Mouse (Mus musculus) retina, embryonic 14.5 days (tissue): Measurements from ENCODE around the gene Vars.
A peak's percentile ranks its signal among the peaks of the same experiment; 100 is the strongest.
"Not testable (repeated sequence)": the region's sequence is repeated elsewhere in the genome, so short reads cannot be mapped to it uniquely, and the experiment has no call there.

Experiments used
- DNase-seq: peaks from one replicate; pipeline ENCODE4 v3.0.0-alpha.2; 2015; ENCODE audit warnings: low spot score

The Vars gene

DNA sequence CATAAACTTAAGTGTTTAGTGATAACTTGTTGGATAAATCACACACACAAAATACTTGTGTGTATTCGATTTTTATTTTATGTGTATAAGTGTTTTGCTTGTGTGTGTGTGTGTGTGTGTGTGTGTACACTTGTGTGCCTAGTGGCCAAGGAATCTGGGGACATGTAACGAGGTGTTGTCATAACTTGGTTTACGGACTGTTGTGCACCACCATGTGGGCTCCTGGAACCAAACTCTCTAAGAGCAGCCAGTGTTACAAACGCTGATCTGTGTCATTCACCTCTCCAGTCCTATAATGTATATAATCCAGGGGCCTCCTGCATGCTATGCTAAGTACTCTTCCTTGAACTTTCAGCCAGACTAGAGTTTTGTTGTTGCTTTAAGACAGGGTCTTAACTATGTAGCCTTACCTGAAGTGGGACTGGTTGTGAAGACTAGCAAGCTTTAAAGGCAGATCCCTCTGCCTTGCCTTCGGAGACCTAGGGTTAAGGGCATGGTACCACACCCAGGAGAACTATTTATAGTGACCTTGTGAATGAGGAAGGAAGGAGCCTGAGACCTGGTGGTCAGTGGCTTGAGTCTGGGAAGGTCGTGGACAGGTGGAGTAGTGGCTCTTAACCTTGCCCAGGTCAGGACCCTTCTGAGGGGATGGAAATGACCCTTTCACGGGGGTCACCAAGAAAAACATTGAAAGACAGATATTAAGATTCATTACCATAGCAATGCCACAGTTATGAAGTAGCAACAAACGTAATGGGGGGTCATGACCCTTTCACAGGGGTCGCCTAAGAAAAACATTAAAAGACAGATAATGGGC lies 2.4 kb downstream of the Vars start:
- DNase-seq, result no peak

GRCm38 (mm10) chr17:35004075-35004717 lies 3.4 kb downstream of the Vars start:
- DNase-seq, result no peak

DNA sequence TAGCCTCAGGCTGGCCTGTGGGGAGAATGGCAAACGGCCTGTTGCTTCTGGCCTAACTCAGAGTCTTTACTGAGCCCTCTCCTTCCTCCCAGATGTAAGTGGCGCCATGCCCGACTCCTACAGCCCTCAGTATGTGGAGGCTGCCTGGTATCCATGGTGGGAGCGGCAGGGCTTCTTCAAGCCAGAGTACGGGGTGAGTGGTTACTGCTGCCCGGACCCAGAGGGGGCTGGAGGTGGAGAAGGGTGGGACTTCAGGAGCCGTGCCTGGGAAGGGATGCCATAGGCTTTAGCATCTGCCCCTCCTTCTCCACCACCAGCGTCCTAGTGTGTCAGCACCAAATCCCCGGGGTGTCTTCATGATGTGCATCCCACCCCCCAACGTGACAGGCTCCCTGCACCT lies 4.4 kb downstream of the Vars start:
- no peak for DNase-seq

DNA sequence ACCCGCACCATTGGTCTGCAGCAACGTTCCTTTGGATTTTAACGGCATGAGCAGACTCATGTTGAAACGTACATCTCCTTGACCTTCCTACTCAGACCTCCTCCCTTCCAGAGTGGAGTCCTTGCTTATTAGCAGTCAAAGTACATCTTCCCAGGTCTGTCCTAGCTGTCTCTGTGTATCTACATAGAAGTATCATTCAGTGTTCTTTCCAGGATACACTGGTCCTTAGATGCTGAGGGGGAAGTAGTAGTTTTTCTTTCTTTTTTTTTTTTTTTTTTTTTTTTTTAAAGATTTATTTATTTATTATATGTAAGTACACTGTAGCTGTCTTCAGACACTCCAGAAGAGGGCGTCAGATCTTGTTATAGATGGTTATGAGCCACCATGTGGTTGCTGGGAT lies 5.1 kb downstream of the Vars start:
- not testable (repeated sequence) for DNase-seq

GRCm38 (mm10) chr17:35007387-35007991 lies 6.7 kb downstream of the Vars start:
- no peak for DNase-seq

DNA sequence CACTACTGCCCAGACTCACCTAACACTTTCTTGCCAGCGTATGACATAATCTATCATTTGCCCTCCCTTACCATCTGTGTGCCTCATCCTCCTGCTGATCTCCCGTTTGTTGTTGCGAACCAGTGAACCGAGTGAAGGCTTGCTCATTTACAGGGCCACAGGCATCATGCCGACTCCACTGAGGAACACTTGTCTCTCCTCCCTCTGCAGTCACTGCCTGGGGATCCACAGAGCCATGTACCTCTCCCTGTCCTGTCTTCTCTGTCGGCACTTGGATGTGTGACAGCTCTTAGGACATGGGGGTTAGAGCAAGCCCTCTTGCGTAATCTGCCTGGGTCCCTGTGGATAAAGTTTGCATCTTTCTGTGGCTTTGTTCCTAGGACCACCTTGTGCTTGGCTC lies 8.8 kb downstream of the Vars start:
- DNase-seq, result no peak

DNA sequence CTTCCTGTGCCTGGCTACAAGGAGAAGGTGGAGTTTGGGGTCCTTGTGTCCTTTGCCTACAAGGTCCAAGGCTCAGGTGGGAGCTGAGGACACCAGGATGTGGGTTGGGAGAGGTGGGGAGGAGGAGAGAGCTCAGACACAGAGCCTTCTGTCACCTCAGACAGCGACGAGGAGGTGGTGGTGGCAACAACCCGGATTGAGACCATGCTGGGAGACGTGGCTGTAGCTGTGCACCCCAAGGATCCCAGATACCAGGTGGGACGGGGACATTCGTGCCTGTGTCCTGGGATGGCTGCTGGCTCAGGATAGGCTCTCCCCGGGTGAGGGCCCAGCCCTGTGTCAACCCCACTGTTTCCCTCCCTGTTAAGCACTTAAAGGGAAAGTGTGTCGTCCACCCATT lies 10.7 kb downstream of the Vars start:
- DNase-seq, result no peak

GRCm38 (mm10) chr17:35012430-35012829 lies 11.6 kb downstream of the Vars start:
- no peak for DNase-seq

DNA sequence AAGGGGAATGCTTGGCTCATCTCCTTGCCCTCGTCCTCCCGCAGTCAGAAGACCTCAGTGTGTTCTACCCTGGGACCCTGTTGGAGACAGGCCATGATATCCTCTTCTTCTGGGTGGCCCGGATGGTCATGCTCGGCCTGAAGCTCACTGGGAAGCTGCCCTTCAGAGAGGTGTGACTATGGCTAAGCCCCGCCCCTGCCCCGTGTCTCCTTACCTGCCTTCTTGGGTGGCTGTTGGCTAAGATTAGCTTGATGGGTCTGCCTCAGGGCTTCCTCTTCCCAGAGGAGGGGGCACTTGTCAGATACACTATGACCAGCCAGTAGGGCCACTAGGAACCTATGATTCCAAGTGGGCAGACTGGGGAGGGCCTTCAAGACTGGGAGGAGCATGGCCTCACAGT lies 12.4 kb downstream of the Vars start:
- no peak for DNase-seq

DNA sequence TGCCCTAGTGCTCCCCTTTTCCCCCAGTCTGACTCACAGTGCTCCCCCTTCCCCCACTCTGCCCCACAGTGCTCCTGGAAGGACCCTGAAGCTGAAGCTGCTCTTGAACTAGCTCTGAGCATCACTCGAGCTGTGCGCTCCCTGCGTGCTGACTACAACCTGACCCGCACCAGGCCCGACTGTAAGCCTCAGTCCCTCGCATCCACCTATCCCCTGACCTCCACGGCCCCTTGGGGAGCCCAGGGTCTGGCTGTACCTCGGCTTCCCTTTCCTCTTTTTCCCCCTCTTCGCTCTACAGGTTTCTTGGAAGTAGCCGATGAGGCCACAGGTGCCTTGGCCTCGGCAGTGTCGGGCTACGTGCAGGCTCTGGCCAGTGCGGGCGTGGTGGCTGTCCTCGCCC lies 14.5 kb downstream of the Vars start:
- DNase-seq, result no peak

DNA sequence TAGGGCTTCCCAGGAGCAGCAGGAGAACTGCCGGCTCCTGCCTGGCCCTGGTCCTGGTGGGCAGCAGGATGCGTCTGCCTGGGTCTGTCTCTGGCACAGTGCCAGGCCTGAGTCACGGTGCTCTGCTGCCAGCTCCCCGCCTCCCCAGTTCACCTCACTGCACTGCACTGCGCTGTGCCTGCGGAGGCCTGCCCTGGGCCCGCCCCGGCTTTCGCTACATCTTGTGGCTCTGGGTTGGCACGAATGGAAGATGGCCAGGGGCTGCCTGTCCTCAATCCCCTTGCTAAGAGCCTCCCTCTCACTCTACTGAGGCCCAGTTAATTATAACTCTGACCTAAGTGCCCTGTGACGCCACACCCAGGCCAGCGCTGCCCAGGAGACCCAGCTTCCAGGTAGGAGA lies 15.6 kb downstream of the Vars start, which contains the start of gene Vwa7:
Gene Vwa7, plus strand, starts transcription at position 204 of the 400 bp plus-strand sequence.
- no peak for DNase-seq

DNA sequence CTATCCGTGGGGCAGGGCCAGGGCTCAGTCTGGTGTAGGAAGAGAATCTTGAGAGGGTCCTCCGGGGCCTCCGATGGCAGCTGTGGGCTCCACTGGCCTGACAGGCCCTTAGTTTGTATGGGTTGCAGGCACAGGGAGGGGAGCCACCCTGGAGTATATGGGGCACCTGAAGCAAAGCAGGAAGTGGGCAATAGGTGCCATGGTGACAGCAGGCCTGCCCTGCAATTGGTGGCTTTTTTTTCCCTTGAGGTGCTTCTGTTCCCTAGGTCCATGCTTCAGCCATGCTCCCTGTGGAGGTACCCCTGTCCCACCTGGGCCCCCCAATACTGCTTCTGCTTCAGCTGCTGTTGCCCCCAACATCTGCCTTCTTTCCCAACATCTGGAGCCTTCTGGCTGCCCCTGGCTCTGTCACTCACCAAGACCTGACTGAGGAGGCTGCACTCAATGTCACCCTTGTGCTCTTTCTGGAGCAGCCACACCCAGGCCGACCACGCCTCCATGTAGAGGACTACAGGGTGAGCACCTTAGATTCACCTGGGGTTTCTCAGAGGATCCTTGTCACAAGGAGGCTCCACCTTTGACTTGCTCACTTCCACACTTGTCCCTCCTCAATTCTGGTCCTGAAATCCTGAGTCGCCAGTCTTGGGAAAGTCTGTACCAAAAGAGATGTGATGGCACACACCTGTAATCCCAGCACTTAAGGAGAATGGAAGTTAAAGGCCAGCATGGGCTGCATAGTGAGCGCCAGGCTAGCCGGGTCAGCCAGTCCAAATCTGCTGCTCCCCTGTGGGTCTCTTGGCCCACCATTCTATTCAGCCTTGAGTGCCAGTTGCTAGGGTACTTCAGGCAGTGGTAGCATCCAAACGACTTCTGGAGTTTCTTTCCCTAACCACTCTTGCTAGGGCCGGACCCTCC lies 16.3 kb downstream of the Vars start:
- no peak for DNase-seq

DNA sequence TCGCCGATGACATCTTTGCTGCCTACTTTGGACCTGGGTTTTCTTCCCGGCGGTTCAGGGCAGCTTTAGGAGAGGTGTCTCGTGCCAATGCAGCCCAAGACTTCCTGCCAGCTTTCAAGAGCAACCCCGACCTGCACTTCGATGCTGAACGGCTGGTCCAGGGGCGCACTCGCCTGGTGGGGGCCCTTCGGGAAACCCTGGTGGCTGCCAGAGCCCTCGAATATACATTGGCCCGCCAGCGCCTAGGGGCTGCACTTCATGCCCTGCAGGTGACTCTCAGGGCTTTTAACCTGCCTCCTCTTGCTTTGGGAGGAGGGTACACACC lies 16.9 kb downstream of the Vars start:
- DNase-seq, result no peak

GRCm38 (mm10) chr17:35018171-35018570 lies 17.4 kb downstream of the Vars start:
- DNase-seq, result no peak

DNA sequence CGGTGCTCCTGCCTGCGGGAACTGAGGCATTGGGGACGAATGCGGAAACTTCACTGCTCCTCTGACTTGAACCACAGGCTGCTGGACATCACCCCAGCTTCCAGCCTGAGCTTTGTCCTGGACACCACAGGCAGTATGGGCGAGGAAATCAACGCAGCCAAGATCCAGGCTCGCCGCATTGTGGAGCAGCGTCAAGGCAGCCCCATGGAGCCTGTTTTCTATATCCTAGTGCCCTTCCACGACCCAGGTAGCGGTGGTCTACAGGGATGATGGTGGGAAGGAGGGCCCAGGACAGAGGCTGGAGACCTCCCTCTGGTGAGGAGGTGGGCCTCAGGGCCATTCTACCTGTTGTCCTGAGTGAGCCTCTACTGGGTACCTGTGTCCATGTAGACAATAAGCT lies 19.1 kb downstream of the Vars start:
- no peak for DNase-seq

DNA sequence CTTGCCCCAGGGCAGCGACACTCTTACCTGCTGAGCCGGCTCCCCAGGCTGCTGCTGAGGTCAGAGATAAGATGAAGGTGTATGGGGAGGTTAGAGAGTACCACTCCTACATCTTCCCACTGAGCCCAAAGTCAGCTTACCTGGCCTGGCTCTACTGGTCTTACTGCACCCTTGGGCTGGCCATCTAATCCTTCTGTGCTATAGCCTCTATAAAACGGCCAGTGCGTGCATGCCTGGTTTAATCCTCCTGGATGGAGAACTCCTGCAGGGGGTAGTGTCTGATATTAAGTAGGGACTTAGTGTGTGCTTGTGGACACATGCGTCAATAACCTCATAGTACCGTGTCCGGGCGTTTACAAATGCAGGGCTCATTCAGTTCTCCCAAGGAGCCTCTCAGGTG lies 19.8 kb downstream of the Vars start:
- no peak for DNase-seq

DNA sequence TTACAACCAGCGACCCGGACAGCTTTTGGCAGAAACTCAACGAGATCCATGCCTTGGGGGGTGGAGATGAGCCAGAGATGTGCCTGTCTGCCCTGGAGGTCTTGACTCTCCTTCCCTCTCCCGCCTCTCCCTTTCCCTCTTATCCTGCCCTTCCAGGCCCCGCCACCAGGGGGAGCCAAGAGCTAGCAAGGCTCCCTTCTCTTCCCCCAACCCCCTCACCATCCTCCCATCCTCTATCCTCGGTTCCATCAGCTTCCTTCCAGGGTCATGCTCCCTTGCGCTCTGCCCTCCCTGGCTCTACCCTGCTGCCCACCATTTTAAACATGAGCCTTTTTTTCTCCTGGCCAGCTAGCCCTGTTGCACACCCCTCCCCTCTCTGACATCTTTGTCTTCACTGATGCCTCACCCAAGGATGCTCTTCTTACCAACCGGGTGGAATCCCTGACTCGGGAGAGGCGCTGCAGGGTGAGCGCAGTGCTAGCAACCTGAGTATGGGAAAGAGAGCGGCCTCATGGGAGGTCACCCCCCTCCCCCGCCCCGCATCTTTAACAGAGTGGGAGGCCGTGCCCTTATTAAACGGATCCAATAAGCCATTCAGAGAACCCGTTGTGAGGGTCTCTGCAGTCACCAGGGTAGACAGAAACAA lies 20.5 kb downstream of the Vars start:
- DNase-seq, result peak; percentile 95

DNA sequence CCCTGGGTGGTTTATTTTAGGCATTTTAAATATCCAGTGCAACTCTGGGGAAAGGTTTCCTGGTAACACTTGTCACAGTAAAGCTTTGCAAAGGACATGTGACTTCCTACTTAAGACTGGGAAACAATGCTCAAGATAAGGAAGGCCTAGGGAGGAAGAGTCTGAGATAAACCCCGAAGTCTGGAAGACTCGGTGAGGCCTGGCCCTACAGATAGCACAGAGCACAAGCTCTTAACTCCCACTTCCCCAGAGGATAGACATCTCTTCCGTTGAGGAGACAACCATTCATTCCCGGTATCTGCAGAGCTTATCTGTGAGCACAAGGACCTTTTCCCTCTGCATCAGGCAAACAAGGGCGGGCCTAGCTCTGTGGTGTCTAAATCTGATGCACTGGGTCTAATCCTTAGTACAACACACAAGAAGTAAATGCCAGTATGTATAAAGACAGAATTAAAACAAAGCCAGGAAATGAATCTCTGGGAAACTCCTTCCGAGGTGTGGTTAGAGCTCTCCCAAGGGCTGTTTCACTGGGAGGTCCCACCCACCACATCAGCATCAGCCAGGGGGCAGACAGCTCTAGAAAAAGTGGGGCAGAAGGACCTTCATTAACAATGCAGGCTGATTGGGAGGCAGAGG lies 21.2 kb downstream of the Vars start:
- no peak for DNase-seq

DNA sequence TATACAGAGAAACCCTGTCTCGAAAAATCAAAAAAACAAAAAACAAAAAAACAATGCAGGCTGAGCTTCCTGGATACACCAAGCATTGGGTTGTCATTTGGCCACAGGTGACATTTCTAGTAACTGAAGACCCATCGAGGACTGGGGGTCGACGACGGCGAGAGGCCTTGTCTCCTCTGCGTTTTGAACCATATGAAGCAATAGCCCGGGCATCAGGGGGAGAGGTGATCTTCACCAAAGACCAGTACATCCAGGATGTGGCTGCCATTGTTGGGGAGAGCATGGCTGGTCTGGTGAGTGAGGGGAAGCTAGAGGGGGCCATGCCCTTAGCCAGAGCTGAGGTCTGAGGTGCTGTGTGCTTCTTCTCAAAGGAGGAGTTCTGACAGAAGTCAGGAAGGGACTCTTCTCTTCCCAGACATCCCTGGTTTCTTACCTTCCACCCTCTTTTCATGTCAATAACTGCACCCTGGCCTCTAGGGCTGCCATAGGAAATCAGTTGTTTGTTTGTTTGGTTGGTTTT lies 21.8 kb downstream of the Vars start:
- DNase-seq, result no peak

GRCm38 (mm10) chr17:35023221-35023620 lies 22.4 kb downstream of the Vars start:
- no peak for DNase-seq

DNA sequence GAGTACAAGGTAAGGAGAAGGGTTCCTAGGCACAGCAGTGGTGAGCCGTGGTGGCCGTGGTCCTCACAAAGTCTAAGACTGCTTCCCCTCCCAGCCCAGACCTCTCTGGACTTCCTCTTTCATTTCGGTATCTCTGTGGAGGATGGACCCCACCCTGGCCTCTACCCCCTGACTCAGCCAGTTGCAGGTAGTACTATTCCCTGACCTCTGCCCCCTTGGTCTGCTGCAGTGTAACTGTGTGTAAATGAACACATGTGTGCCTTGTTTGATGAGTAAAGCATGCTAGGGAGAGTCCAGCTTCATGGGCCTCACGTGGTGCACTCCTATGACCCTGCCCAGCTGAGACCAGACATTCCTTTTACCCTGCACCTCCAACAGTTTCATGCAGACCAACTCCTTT lies 23.0 kb downstream of the Vars start:
- no peak for DNase-seq
